Mouse (Mus musculus) kidney, embryonic 15.5 days (tissue): ENCODE measurements at regions not wholly inside any gene's neighbourhood (a gene's known extent, or its start where the extent isn't known, plus 50 kb on each side); places are given as distances from the start of the nearest gene placed in this dataset.

Source experiments
- ATAC-seq: fragments of 200-750 bp; cut with Nextera tagmentation; replicated peaks from 2 replicates; pipeline ENCODE4 v1.8.0; 2017; ENCODE audit warnings: moderate TSS enrichment; ENCODE audit not compliant: low FRiP score
- H3K27ac ChIP-seq: fragments of 300-500 bp; sonication (generic); 2 replicates; pipeline ENCODE4 v1.5.1; 2015; ENCODE audit warnings: mild to moderate bottlenecking, inconsistent platforms
- H3K27me3 ChIP-seq: fragments of 300-500 bp; sonication (generic); 2 replicates; pipeline ENCODE4 v1.6.1; 2015; ENCODE audit warnings: inconsistent platforms
- H3K36me3 ChIP-seq: fragments of 300-500 bp; sonication (generic); 2 replicates; pipeline ENCODE4 v1.6.1; 2015; ENCODE audit warnings: inconsistent platforms
- H3K4me1 ChIP-seq: fragments of 300-500 bp; sonication (generic); 2 replicates; pipeline ENCODE4 v1.6.1; 2015; ENCODE audit warnings: inconsistent platforms
- H3K4me2 ChIP-seq: fragments of 300-500 bp; sonication (generic); 2 replicates; pipeline ENCODE4 v1.6.1; 2015; ENCODE audit warnings: moderate library complexity, mild to moderate bottlenecking, inconsistent platforms
- H3K4me3 ChIP-seq: fragments of 300-500 bp; sonication (generic); replicated peaks from 2 replicates; pipeline ENCODE4 v1.5.1; 2015; ENCODE audit warnings: mild to moderate bottlenecking, inconsistent platforms
- H3K9ac ChIP-seq: fragments of 300-500 bp; sonication (generic); 2 replicates; pipeline ENCODE4 v1.6.1; 2015; ENCODE audit warnings: mild to moderate bottlenecking, inconsistent platforms
- H3K9me3 ChIP-seq: fragments of 300-500 bp; sonication (generic); replicated peaks from 2 replicates; pipeline ENCODE4 v1.6.1; 2016; ENCODE audit warnings: inconsistent platforms
- WGBS: fragments of 180-500 bp; shearing (Covaris S2); methylation state at CpG from one replicate; pipeline ENCODE4 v1.1.7; 2015; ENCODE audit warnings: mixed read lengths; 5-methylcytosine and 5-hydroxymethylcytosine counted together

DNA sequence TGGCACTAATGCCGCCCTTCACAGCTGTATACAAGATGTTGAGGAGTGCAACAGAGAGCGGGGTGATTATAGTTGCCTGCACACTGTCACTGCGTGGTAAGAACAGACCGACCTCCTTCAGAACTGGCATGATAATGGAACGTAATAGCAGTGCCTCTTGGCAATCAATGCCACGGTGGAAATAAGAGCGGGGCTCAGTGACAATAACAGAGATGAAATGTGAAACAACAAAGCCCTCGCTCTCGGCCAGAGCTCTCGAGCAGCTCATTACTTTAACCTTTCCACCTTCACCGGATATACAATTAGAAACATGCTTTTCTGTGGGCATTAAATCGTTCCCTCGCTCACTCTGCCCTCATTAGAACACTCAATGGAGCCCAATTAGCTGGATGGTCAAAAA is 277.7 kb upstream of the Nt5e start:
- WGBS, result 68% methylated on average over 13 of the region's 13 CpGs
- no peak overlapping the region for H3K9ac ChIP-seq

DNA sequence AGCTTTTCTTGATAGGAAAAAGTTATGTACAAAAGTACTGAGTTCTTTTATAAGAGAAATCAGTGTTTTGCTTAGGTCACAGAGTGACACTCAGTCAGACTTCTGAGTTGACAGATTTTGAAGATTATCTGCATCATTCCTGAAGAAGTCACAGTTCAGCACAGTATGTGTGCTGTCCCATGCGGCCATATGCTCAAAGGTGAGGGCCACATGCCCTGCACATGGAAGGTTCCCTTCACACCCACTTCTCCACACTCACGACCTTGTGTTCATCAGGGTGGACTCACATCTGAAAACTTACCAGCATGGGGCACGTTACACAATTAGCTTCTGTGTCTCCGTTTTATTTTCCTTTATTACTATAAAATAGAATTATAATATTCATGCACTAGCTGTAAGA is 277.2 kb upstream of the Nt5e start:
- Histone ChIP-seq H3K27me3 (no peaks in the 10 kb centered on the region), H3K9ac (no peak overlapping the region), H3K4me3 (no peak overlapping the region), H3K27ac (no peak overlapping the region), H3K4me2 (no peak overlapping the region), H3K9me3 (no peaks in the 10 kb centered on the region), H3K36me3 (no peaks in the 10 kb centered on the region), H3K4me1 (no peaks in the 10 kb centered on the region)
- WGBS, result 84% methylated on average over 4 of the region's 4 CpGs
- ATAC-seq, result no peak

More for the DNA sequence above, 277.7 kb upstream of the Nt5e start:
- Histone ChIP-seq H3K27me3 (no peaks in the 10 kb centered on the region), H3K4me2 (no peak overlapping the region), H3K9me3 (no peaks in the 10 kb centered on the region), H3K36me3 (no peaks in the 10 kb centered on the region), H3K4me1 (no peaks in the 10 kb centered on the region), H3K27ac (no peak overlapping the region), H3K4me3 (no peak overlapping the region)
- no peak for ATAC-seq

DNA sequence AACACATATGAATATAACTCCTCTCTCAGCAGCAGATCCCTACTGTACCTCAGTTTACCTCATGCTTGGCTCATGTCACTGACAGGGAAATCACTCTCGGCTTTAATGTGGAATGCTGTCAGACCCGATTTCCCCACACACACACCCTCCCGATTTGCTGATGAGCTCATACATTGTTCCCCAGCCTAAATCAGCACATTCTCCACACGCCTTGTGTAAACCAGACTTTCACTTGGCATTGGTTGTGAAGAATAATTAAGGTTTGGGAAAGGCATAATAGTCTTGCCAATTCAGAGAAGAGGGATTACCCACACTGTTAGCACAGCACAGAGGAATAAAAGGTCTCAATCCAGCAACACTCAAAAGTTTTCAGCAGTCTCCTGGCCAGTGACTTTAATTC is 268.4 kb upstream of the Nt5e start:
- no peaks in the 10 kb centered on the region for H3K27me3 ChIP-seq
- ATAC-seq, result no peak
- no peaks in the 10 kb centered on the region for H3K9me3 ChIP-seq
- no peak overlapping the region for H3K4me2 ChIP-seq
- no peaks in the 10 kb centered on the region for H3K4me1 ChIP-seq
- H3K36me3 ChIP-seq, result no peaks in the 10 kb centered on the region
- no peak overlapping the region for H3K9ac ChIP-seq
- H3K4me3 ChIP-seq, result no peak overlapping the region
- 71% methylated on average over 4 of the region's 4 CpGs for WGBS
- H3K27ac ChIP-seq, result no peak overlapping the region

DNA sequence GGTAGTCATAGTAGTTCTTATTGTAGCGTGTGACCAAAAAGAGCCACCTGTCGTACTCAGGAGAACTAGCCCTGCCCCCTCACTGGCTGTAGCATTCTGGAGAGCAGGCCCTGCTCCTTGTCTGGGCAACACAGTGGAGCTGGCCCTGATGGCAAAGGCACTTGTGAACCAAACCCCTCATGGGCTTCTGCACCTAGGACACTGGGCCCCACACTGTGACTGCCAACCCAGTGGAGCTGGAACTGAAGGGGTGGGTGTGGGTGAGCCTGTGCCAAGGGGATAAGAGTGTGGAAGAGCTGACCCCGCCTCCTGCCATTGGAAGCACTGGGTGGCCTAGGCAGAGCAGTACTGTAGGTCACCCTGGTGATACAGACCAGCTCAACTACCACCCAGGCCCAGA is 268.0 kb upstream of the Nt5e start:
- no peaks in the 10 kb centered on the region for H3K9me3 ChIP-seq
- no peak overlapping the region for H3K27ac ChIP-seq
- H3K9ac ChIP-seq, result no peak overlapping the region
- ATAC-seq, result no peak
- WGBS, result 86% methylated on average over 3 of the region's 3 CpGs
- no peaks in the 10 kb centered on the region for H3K36me3 ChIP-seq
- H3K4me1 ChIP-seq, result no peaks in the 10 kb centered on the region
- no peak overlapping the region for H3K4me3 ChIP-seq
- no peaks in the 10 kb centered on the region for H3K27me3 ChIP-seq
- H3K4me2 ChIP-seq, result no peak overlapping the region

DNA sequence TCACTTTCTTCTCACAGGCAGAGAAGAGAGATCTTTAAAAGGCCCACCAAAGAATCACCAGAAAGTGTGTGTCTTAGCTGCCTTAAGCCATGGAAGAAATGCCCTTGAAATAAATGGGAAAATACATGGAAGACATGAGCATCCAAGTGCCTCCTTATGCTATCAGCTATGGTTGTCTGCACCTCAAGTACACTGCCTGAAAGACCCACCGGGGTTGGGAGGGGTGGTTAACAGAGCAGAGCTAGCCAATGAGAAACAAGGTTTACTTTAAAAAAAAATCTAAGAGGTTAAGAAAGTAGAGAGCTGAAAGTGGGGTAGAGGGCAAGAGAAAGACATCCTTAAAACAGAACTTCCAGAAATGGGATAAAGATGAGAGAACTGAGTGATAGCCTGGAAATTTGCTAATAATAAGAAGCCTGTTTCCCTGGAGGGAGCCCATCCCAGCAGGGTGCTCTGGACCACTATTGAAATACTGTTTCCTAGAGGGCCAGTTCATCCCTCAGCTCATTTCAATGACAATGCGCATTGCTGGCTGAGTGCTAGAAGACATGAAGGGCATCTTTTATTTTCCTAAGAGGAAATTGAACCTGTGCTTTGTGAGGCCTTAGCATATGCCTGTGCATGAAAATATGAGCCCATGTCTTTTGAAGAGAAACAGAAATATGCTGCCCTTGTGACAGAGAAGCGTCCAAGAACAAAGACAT is 262.9 kb upstream of the Nt5e start:
- no peak overlapping the region for H3K27ac ChIP-seq
- H3K9me3 ChIP-seq, result no peaks in the 10 kb centered on the region
- WGBS, result 49% methylated on average over 3 of the region's 3 CpGs
- no peaks in the 10 kb centered on the region for H3K36me3 ChIP-seq
- no peak overlapping the region for H3K9ac ChIP-seq
- peaks cover 4% of the 10 kb centered on the region for H3K4me1 ChIP-seq
- H3K27me3 ChIP-seq, result no peaks in the 10 kb centered on the region
- no peak overlapping the region for H3K4me3 ChIP-seq
- H3K4me2 ChIP-seq, result no peak overlapping the region
- ATAC-seq, result no peak

DNA sequence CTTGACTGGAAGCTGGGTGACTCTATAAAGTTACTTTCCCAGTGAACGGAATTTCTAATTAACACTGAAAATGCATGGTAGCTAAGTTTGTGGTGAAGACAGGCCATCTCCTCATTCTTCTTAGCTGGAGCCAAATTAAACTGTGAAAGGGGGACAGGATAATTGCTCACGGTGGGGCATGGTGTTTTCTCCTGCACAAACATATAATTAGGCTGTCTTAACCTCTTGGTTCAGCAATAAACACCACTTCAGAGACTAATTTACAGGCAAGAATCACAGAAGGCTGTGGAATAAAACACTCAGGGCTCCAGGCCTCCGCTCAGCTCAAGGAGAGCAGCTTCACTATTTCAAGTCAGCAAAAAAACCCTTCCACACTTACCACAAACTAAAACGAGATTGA is 261.9 kb upstream of the Nt5e start:
- Histone ChIP-seq H3K27ac (no peak overlapping the region), H3K9ac (no peak overlapping the region), H3K27me3 (no peaks in the 10 kb centered on the region), H3K4me2 (no peak overlapping the region), H3K4me3 (no peak overlapping the region), H3K4me1 (peaks cover 10% of the 10 kb centered on the region), H3K36me3 (no peaks in the 10 kb centered on the region), H3K9me3 (no peaks in the 10 kb centered on the region)
- WGBS, result 33% methylated on average over 4 of the region's 4 CpGs
- no peak for ATAC-seq

DNA sequence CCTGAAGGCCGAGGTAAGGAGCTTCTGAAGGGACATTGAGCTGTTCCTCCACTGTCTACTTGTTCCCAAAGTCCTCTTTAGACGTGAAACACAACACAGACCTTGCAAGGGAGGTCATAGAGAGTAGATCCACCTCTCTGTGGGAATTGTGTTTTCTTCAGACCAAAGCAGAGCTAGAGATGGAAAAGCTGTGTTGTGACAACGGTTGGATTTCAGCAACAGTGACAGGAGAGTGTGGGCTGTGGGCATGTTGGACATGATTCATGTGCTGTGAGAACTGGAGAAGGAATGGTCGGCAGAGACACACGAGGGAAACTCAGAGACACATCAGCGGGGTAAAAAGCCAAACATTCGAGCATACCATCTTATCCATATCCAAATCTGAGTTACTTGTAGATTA is 261.2 kb upstream of the Nt5e start:
- Histone ChIP-seq H3K4me1 (peaks cover 10% of the 10 kb centered on the region), H3K36me3 (no peaks in the 10 kb centered on the region), H3K4me3 (no peak overlapping the region), H3K4me2 (no peak overlapping the region), H3K27me3 (no peaks in the 10 kb centered on the region), H3K27ac (no peak overlapping the region), H3K9me3 (no peaks in the 10 kb centered on the region), H3K9ac (no peak overlapping the region)
- ATAC-seq, result peak; percentile 57; the same call in 1 of the 2 replicates
- 37% methylated on average over 7 of the region's 7 CpGs for WGBS

DNA sequence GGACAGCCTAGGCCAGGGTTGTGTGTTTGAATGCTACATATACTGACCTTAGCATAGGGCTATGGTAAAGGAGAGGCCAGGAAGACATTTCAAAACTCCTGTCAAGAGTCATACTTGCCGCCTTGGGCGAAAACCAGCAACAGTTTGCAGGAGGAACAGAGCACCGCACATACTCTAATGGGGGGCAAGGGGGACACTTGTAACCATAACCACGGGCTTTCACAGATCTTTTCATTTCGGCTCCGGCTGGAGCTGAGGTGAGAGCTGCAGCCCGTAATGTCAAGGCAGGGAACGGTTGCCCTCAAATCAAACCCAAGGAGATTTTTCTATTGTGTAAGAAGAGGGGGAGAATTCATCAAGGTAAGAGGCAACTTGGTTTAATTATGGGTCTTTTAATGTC is 258.7 kb upstream of the Nt5e start:
- H3K36me3 ChIP-seq, result no peaks in the 10 kb centered on the region
- H3K9me3 ChIP-seq, result no peaks in the 10 kb centered on the region
- no peak overlapping the region for H3K27ac ChIP-seq
- peaks cover 10% of the 10 kb centered on the region for H3K4me1 ChIP-seq
- no peak for ATAC-seq
- no peak overlapping the region for H3K9ac ChIP-seq
- 91% methylated on average over 8 of the region's 8 CpGs for WGBS
- H3K4me3 ChIP-seq, result no peak overlapping the region
- H3K4me2 ChIP-seq, result no peak overlapping the region; the same call in 1 of the 2 replicates
- no peaks in the 10 kb centered on the region for H3K27me3 ChIP-seq

DNA sequence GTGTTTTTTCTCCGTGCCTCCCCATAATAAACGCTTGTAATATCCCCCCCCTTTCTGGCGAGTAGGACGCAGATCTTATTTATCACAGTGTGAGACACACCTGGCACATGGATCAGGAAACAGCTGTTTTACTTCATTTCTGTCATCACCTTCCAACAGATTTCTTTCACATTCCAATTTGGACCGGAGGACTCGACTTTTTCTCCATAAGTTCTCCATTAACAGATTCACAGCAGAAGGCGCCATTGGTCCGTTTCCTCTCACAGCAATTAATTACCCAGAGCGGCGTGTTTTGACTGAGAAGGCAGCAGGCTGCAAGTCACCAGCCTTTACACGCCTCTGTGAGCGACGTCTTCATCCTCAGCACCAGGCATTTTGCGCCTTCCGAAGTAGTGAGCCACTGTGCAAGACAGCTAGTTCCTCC is 258.1 kb upstream of the Nt5e start:
- peak; percentile 85 for ATAC-seq
- peak overlapping the region; percentile 50 for H3K4me2 ChIP-seq
- no peaks in the 10 kb centered on the region for H3K36me3 ChIP-seq
- H3K9ac ChIP-seq, result no peak overlapping the region
- H3K9me3 ChIP-seq, result no peaks in the 10 kb centered on the region
- no peak overlapping the region for H3K27ac ChIP-seq
- H3K4me3 ChIP-seq, result peak overlapping the region; percentile 23
- no peaks in the 10 kb centered on the region for H3K27me3 ChIP-seq
- 28% methylated on average over 15 of the region's 15 CpGs for WGBS
- H3K4me1 ChIP-seq, result peaks cover 10% of the 10 kb centered on the region

DNA sequence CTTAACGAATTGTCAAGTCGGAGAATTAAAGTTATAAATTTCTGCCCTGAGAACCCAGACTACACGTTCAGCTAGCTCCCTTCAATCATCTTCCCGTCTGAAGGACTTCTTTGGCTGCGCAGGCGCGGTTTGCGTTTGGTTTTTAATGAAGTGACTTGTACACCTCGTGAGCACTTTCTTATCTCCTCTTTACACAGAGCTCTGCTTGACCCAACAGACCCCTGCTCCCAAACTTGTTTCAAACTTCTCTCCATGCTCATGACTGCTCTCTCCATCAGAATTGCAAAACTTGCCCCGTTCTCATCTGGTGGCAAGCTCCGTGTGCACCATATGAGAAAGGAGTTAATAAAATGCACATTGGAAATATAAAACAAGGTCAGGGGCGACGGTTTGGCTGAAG is 257.2 kb upstream of the Nt5e start:
- Histone ChIP-seq H3K27ac (no peak overlapping the region), H3K9ac (no peak overlapping the region), H3K9me3 (no peaks in the 10 kb centered on the region), H3K36me3 (no peaks in the 10 kb centered on the region), H3K27me3 (no peaks in the 10 kb centered on the region), H3K4me3 (no peak overlapping the region), H3K4me2 (no peak overlapping the region), H3K4me1 (peaks cover 10% of the 10 kb centered on the region)
- WGBS, result 71% methylated on average over 13 of the region's 13 CpGs
- no peak for ATAC-seq

DNA sequence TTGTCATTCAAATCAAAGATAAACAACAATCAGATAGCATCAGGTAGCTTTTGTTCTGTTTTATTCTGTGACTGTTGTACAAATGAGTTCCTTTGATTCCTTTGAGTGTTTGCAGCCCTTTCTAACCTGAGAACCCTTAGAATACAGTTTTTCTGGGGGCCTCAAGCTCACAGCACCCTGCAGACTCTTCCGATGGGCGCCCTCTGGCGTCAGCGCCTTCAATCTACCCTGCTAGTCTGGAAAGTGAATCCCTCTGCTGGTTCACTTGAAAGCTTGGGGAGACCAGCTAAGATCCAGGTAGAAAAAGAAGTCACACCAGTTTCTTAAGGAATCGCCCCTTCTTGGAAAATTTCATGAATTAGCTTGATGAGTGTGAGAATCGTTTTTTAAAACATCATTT is 253.8 kb upstream of the Nt5e start:
- Histone ChIP-seq H3K9ac (no peak overlapping the region), H3K36me3 (no peaks in the 10 kb centered on the region), H3K27me3 (no peaks in the 10 kb centered on the region), H3K9me3 (no peaks in the 10 kb centered on the region), H3K4me3 (no peak overlapping the region), H3K27ac (no peak overlapping the region), H3K4me2 (no peak overlapping the region), H3K4me1 (peaks cover 10% of the 10 kb centered on the region)
- WGBS, result 15% methylated on average over 6 of the region's 6 CpGs
- peak; percentile 38; the same call in 1 of the 2 replicates for ATAC-seq

DNA sequence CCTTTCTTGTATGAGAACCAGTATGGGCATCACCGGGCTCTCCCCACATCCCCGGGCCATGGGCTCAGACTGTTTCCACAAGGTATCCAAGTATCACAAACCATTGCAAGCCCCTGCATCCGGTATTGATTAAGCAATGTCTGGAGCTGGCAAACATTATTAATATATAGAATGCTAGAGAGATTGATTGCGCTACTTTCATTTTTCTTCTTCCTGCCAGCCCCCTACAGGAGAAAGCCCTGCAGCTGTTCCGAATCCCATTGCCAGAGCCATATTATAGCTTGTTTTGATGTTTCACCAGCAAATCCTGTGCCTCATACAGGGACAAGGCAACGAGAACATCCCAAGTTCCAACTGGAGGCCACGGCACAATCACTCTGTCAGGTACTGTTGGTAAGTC is 253.4 kb upstream of the Nt5e start:
- Histone ChIP-seq H3K36me3 (no peaks in the 10 kb centered on the region), H3K27me3 (no peaks in the 10 kb centered on the region), H3K4me2 (no peak overlapping the region), H3K27ac (no peak overlapping the region), H3K9ac (no peak overlapping the region), H3K9me3 (no peaks in the 10 kb centered on the region), H3K4me3 (no peak overlapping the region), H3K4me1 (peaks cover 10% of the 10 kb centered on the region)
- WGBS, result 62% methylated on average over 7 of the region's 7 CpGs
- ATAC-seq, result no peak

DNA sequence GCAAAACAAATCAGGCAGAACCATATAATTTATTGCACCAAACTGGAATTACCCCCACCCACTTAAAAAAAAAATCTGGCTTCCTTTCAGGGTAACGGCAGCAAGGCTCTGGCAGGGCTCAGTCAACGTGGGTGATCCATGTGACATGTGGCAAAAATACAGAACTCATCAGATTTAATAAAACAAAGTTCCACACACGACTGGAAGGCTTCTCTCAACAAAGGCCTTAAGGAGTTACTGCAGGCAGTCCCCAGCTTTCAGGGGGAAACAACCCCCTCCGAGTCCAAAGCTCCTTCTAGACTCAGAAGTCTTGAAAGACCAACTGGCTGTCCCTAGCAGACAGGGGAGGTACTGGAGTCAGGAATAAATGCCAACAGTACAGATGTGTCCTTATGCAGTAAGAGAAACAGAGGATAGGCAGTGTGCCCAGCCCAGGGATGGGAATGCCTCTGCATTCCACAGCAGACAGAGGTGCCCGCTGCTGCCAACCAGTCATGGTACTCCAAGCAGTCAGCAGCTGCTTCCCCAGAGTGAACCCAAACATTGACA is 244.0 kb upstream of the Nt5e start:
- no peaks in the 10 kb centered on the region for H3K9me3 ChIP-seq
- H3K27ac ChIP-seq, result no peak overlapping the region
- peak; percentile 40; the same call in 1 of the 2 replicates for ATAC-seq
- H3K4me2 ChIP-seq, result no peak overlapping the region
- no peak overlapping the region for H3K4me3 ChIP-seq
- 31% methylated on average over 5 of the region's 5 CpGs for WGBS
- 0 out of 2 replicates have a peak, but pooled peaks cover 5% of the 10 kb centered on the region for H3K4me1 ChIP-seq
- H3K9ac ChIP-seq, result no peak overlapping the region
- H3K36me3 ChIP-seq, result no peaks in the 10 kb centered on the region
- H3K27me3 ChIP-seq, result no peaks in the 10 kb centered on the region
